Mouse (Mus musculus) splenic B cell, adult 2 months (primary cell): Measurements from ENCODE around the gene Dhh.
A peak's percentile ranks its signal among the peaks of the same experiment; 100 is the strongest.

ENCODE experiments used
- DNase-seq: peaks from one replicate; pipeline ENCODE4 v3.0.0-alpha.2; 2011; ENCODE audit warnings: low read depth, low spot score
- H3K27me3 ChIP-seq: 2 replicates; pipeline ENCODE4 v1.6.1; 2012; ENCODE audit warnings: mild to moderate bottlenecking, low read length, moderate library complexity, mixed read lengths; ENCODE audit not compliant: control insufficient read depth, poor library complexity, insufficient read depth, severe bottlenecking
- H3K36me3 ChIP-seq: 2 replicates; pipeline ENCODE4 v1.6.1; 2012; ENCODE audit warnings: mild to moderate bottlenecking, low read length, moderate library complexity, mixed read lengths; ENCODE audit not compliant: control insufficient read depth, poor library complexity, insufficient read depth, severe bottlenecking

Dhh gene

GRCm38 (mm10) chr15:98894746-98895634, 3.4 kb downstream of the Dhh start:
- no peak for DNase-seq

GRCm38 (mm10) chr15:98893940-98894745, 4.2 kb downstream of the Dhh start, which contains the start of gene Rhebl1:
Rhebl1 (minus strand) TSS chr15:98894540.
- peak; percentile 38 for DNase-seq
- Histone ChIP-seq H3K36me3 (no peaks in the 10 kb centered on the region), H3K27me3 (0 out of 2 replicates have a peak, but pooled peaks cover 2% of the 10 kb centered on the region)

More at GRCm38 (mm10) chr15:98894746-98895634, 3.4 kb downstream of the Dhh start:
- Histone ChIP-seq H3K36me3 (no peaks in the 10 kb centered on the region), H3K27me3 (peaks cover 2% of the 10 kb centered on the region; the same call in 1 of the 2 replicates)

GRCm38 (mm10) chr15:98893036-98893435, 5.3 kb downstream of the Dhh start:
- DNase-seq: no peak
- 0 out of 2 replicates have a peak, but pooled peaks cover 2% of the 10 kb centered on the region for H3K27me3 ChIP-seq
- H3K36me3 ChIP-seq: no peaks in the 10 kb centered on the region

DNA sequence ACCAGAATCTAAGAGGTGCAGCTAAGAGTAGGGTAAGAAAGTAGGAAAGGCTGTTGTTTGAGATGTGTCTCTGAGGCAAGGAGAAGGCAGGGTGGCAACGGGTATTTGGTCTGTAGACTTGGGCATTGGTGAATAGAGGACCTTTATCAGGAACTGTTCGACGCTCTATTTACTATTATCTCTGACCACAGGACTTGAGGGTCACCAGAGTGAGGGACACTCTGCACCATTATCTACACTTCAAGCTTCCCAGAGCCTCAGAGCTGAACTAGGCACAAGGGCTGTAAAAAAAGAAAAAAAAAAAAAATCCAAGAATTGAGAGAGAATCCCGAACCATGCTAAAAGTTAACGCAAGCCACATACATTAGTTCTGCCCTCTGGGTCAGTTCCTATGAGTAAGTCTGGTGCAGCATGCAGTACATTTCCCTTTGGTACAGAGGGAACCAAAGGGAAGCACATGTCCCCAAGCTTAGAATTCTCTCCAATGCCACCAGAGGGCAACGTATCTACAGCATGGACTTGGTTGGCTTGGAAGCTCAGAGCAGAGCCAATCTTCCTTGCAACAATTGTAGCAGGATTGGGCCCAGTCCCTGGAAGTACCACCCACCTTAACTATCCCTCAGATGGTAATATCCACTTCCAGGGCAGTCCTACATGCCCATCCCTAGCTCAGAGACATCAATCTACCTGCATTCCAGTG, 6.3 kb downstream of the Dhh start:
- DNase-seq: peak; percentile 81
- no peaks in the 10 kb centered on the region for H3K36me3 ChIP-seq

DNA sequence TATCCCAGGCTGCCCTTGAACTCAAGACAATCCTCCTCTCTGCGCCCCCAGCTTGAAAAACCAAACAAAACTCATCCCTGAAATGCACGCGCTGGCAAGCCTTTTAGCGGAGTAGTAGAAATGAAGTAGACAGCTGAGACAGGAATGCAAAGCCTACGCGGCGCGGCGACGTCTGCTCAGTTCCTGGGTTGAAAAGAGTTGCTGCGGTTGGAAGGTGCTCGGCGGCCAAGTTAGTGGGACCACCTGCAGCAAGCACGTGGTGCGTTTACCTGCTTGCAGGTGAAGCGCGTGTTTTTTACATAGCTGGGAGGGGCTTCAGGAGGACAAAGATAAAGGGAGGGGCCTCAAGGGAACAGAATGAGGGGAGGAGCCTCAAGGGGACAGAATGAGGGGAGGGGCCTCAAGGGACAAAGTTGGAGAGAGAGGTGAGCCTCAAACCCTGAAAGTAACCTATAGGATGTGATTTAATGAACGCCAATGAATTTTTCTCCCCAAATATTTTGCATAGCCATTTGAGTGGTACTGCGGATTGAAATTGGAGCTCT, 7.1 kb downstream of the Dhh start:
- 0 out of 2 replicates have a peak, but pooled peaks cover 2% of the 10 kb centered on the region for H3K27me3 ChIP-seq
- DNase-seq: no peak
- H3K36me3 ChIP-seq: no peaks in the 10 kb centered on the region

More for the DNA sequence above, 6.3 kb downstream of the Dhh start:
- 0 out of 2 replicates have a peak, but pooled peaks cover 2% of the 10 kb centered on the region for H3K27me3 ChIP-seq

GRCm38 (mm10) chr15:98887526-98887925, 10.8 kb downstream of the Dhh start:
- no peaks in the 10 kb centered on the region for H3K36me3 ChIP-seq
- no peaks in the 10 kb centered on the region for H3K27me3 ChIP-seq
- DNase-seq: no peak

- H3K36me3 ChIP-seq: no peaks in the 10 kb centered on the region
- no peaks in the 10 kb centered on the region; the same call in 1 of the 2 replicates for H3K27me3 ChIP-seq
- no peak for DNase-seq
Observed at GRCm38 (mm10) chr15:98886667-98887387, 11.5 kb downstream of the Dhh start.

DNA sequence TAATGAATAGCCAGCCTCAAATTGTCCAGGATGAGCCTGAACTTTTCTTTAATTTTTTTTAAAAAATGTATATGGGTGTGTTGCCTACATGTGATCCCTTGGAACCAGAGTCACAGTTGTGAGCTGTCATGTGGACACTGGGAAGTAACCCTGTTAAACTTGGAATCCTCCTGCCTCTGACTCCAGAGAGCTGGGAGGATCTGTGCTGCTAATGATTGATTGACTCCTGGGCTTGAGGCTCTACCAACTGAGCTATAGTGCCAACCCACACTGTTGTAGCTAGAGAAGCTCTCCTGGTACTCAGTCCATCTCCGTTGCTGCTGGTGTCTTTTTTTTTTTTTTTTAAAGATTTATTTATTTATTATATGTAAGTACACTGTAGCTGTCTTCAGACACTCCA, 14.2 kb downstream of the Dhh start:
- DNase-seq: no peak
- no peaks in the 10 kb centered on the region for H3K36me3 ChIP-seq
- no peaks in the 10 kb centered on the region; the same call in 1 of the 2 replicates for H3K27me3 ChIP-seq

DNA sequence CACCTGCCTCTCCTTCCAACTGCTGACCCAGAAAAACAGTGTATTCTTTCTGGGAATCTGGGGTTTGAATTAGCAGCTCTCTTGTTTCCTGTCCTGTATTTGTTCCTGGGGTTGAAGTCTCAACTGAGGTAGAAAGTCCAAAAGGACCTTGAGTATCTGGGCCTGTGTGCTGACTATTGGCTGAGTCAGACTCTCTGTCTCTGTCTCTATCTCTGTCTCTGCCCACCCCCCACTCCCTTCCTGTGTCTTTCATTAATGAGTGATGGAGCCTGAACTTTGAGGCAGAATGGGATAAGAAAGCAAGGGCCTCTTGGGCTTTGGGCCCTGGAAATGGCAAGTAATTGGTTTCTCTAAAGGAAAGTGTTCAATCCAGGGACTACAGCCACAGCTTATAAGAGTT, 14.7 kb downstream of the Dhh start:
- DNase-seq: no peak
- no peaks in the 10 kb centered on the region; the same call in 1 of the 2 replicates for H3K27me3 ChIP-seq

DNA sequence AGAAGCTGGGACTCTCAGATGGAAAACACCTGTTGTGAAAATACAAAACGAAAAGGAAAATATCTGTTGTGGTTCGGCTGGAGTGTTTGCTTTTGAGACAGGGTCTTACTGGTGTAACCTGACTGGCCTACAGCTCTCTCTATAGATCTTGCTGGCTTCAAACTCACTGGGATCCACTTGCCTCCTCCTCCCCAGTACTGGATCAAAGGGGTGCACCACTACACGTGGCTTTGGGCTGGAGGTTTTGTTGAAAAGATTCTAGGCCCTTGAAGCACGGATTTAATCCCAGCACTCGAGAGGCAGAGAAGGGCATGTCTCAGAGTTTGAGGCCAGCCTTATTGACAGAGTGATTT, 16.7 kb downstream of the Dhh start:
- DNase-seq: no peak
- no peaks in the 10 kb centered on the region; the same call in 1 of the 2 replicates for H3K27me3 ChIP-seq
- H3K36me3 ChIP-seq: no peaks in the 10 kb centered on the region; the same call in 1 of the 2 replicates

More for the DNA sequence above, 14.7 kb downstream of the Dhh start:
- no peaks in the 10 kb centered on the region for H3K36me3 ChIP-seq

DNA sequence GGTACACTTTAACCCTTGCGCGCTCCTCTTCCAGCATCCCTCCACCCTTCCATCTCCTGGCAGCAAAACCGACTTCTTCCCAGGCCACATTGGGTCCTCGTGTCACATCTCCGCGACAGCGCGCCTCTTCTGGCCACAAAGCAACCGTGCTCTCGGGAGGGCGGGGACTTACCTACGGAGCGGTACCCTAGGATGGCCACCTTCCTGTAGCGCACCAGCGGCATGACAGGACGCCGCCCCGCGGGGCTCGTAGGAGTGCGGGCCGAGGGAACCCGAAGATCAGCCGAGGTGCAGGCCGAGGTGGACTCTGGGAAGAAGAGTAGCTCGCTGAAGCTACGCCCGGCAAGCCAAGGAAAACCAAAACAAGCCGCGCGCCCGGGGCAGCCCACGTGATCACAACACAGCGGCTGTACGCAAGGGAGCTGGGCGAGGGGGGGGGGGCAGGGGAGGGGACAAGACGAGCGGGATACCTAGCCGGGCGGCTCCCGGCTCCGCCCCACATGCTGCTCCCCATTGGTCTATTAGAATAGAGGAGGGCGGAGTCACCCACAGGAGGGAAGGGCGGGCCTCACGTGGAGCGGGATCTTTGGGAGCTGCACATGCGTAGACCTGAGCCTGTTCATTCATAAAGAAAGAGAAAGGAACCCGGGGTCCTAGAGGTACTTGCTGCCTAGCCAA, 17.2 kb downstream of the Dhh start:
- Histone ChIP-seq H3K27me3 (no peaks in the 10 kb centered on the region; the same call in 1 of the 2 replicates), H3K36me3 (no peaks in the 10 kb centered on the region; the same call in 1 of the 2 replicates)
- peak; percentile 95 for DNase-seq

GRCm38 (mm10) chr15:98877331-98877730, 21.0 kb downstream of the Dhh start:
- no peaks in the 10 kb centered on the region; the same call in 1 of the 2 replicates for H3K27me3 ChIP-seq
- DNase-seq: peak; percentile 91
- no peaks in the 10 kb centered on the region; the same call in 1 of the 2 replicates for H3K36me3 ChIP-seq
